Mouse (Mus musculus) ES-E14 (cell line): ENCODE data around the gene Usp26. TPM values are rescaled to one million over a fixed set of nuclear protein-coding genes. Genes with fewer than 3 reads are reported as not detected.

Experiments used
- DNase-seq: peaks from one replicate; pipeline ENCODE4 v3.0.0-alpha.2; 2013; ENCODE audit warnings: low read depth, low spot score
- H3K27ac ChIP-seq: 2 replicates; pipeline ENCODE4 v1.5.1; 2012; ENCODE audit warnings: low read depth, mild to moderate bottlenecking, low read length, moderate library complexity, mixed read lengths; ENCODE audit not compliant: poor library complexity, insufficient read depth, severe bottlenecking
- H3K36me3 ChIP-seq: 2 replicates; pipeline ENCODE4 v1.6.1; 2012; ENCODE audit warnings: mild to moderate bottlenecking, low read length, moderate library complexity, mixed read lengths; ENCODE audit not compliant: control insufficient read depth, poor library complexity, insufficient read depth, severe bottlenecking
- H3K4me1 ChIP-seq, 2 experiments: fragments of 150-350 bp in 1 of 2; sonication (generic) in 1 of 2; 2 replicates each; pipeline ENCODE4 v1.6.1; 2012; ENCODE audit warnings: low read length in 2 of 2, mild to moderate bottlenecking in 1 of 2, mixed read lengths in 1 of 2; ENCODE audit not compliant: control insufficient read depth in 2 of 2, insufficient read depth in 2 of 2, poor library complexity in 1 of 2
- H3K4me3 ChIP-seq, 2 experiments: fragments of 150-350 bp in 1 of 2; sonication (generic) in 1 of 2; 2 replicates each; pipeline ENCODE4 v1.5.1; 2012; ENCODE audit warnings: low read length in 2 of 2, low read depth in 1 of 2, mild to moderate bottlenecking in 1 of 2, mixed read lengths in 1 of 2; ENCODE audit not compliant: insufficient read depth in 1 of 2, poor library complexity in 1 of 2, severe bottlenecking in 1 of 2
- H3K9ac ChIP-seq: 2 replicates; pipeline ENCODE4 v1.6.1; 2012; ENCODE audit warnings: low read depth, mild to moderate bottlenecking, low read length, mixed read lengths; ENCODE audit not compliant: poor library complexity, insufficient read depth, severe bottlenecking
- H3K9me3 ChIP-seq: fragments of 150-350 bp; sonication (generic); 2 replicates; pipeline ENCODE4 v1.6.1; 2012; ENCODE audit warnings: low read depth, mild to moderate bottlenecking, low read length; ENCODE audit not compliant: control insufficient read depth, insufficient read depth
- CHD2 ChIP-seq: IDR thresholded peaks from 2 replicates; pipeline ENCODE4 v1.6.1; 2014; ENCODE audit warnings: mild to moderate bottlenecking, low read depth, low read length, inconsistent platforms
- HCFC1 ChIP-seq: IDR thresholded peaks from 2 replicates; pipeline ENCODE4 v1.6.1; 2012; ENCODE audit warnings: low read length, inconsistent platforms, borderline replicate concordance; ENCODE audit not compliant: insufficient read depth
- MAFK ChIP-seq: IDR thresholded peaks from 2 replicates; pipeline ENCODE4 v1.6.1; 2014; ENCODE audit warnings: mild to moderate bottlenecking, low read depth, low read length, inconsistent platforms; ENCODE audit not compliant: insufficient read depth
- ZC3H11A ChIP-seq: IDR thresholded peaks from 2 replicates; pipeline ENCODE4 v1.6.1; 2012; ENCODE audit warnings: low read depth, mild to moderate bottlenecking, inconsistent platforms, low read length, borderline replicate concordance
- in situ Hi-C, 2 experiments: fragments of 600-800 bp; cut with MboI; formaldehyde crosslinking; loops; one replicate each; pipeline ENCODE4 v1.15.1; 2025; ENCODE audit warnings: low sequenced_read_pairs in 2 of 2, inconsistent platforms in 1 of 2; ENCODE audit not compliant: unreplicated experiment in 2 of 2
- total RNA-seq: library from RNA; depleted of rRNA; stranded (reverse); fragments of 300-350 nt; gene quantifications from 2 replicates; pipeline ENCODE4 v1.2.3, GENCODE M21; 2012; rRNA removed

Usp26 gene
- total RNA-seq, 1 experiment: 6.1 TPM

DNA sequence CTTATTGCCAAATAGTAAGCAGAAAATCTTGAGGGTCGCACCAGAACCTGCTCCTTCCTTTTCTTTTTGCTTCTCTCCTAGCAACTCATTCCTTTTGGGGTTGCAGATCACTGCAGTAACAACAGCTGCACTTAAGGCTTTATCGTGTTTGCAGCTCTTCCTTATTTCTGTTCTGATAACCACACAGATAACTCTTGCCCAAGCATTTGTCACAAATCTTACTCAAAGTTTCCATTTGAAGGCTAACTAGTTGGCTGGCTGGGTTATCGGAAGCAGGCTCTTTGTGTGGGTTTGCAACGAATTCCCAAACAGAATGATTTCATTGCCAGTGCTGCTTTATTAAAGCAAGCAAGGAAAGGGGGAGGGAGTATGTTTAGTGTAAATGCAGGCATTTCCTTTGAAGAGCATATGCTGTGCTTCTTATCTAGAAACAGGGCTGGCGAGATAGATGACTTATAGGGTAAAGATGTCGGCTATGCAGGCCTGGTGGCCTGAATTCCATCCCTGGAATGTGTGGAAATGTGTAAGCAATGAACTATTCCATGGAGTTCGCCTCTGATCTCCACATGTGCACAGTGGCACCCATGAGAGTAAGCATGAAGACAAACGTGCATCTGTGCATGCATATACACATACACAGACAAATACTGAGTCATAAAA lies 86.8 kb downstream of the Usp26 start:
- Histone ChIP-seq H3K36me3 (no peaks in the 10 kb centered on the region), H3K9ac (no peak overlapping the region), H3K4me3 (no peak overlapping the region), H3K9me3 (no peaks in the 10 kb centered on the region), H3K27ac (no peak overlapping the region), H3K4me1 (no peaks in the 10 kb centered on the region)
- DNase-seq: no peak
- TF ChIP-seq MAFK (no peak), ZC3H11A (no peak)
- in situ Hi-C loops: no loop called here

DNA sequence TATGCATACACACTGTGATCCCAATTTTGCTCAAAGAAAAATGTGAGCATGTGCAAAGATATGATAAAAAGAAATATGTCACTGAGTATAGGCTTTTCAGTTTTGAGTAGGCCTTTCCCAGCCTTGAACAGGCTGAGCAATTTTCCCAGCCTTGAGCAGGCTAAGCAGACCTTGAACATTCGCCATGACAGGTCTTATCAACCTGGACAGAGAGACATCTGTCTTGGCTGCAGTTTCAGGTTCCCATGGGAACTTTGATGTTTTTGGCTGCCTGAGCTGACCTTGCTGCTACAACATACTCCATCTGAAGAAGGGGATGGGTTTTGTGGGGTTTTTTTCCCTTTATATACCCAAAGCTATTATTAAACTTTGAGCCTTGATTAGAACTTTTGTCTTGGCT lies 88.0 kb downstream of the Usp26 start:
- DNase-seq: no peak
- Histone ChIP-seq H3K9me3 (no peaks in the 10 kb centered on the region), H3K36me3 (no peaks in the 10 kb centered on the region), H3K9ac (no peak overlapping the region), H3K4me3 (no peak overlapping the region), H3K4me1 (no peaks in the 10 kb centered on the region), H3K27ac (no peak overlapping the region)
- TF ChIP-seq MAFK: no peak
- TF ChIP-seq ZC3H11A: no peak
- no peak for TF ChIP-seq HCFC1
- TF ChIP-seq CHD2: no peak
- in situ Hi-C loops: no loop called here

Other genes with a start within 250 kb of the Usp26 start
- 13.1 and 18.5 TPM in 2 replicates for gene Hs6st2, start 119.4 kb downstream of the Usp26 start, total RNA-seq
- 0.16 and 0.89 TPM in 2 replicates for gene 1700080O16Rik, start 171.5 kb upstream of the Usp26 start, total RNA-seq